Mouse (Mus musculus) midbrain, embryonic 13.5 days (tissue): ENCODE data around the gene Eps8. TPM values are rescaled to one million over a fixed set of nuclear protein-coding genes. Genes with fewer than 3 reads are reported as not detected.

Experiments
- ATAC-seq: fragments of 200-750 bp; cut with Nextera tagmentation; 2 replicates; pipeline ENCODE4 v1.8.0; 2017; ENCODE audit warnings: mild to moderate bottlenecking, moderate TSS enrichment, moderate library complexity
- H3K27ac ChIP-seq: fragments of 300-500 bp; sonication (generic); 2 replicates; pipeline ENCODE4 v1.5.1; 2015; ENCODE audit warnings: inconsistent platforms, mild to moderate bottlenecking, moderate library complexity
- H3K27me3 ChIP-seq: fragments of 300-500 bp; sonication (generic); 2 replicates; pipeline ENCODE4 v1.6.1; 2015; ENCODE audit warnings: mild to moderate bottlenecking, inconsistent platforms
- H3K36me3 ChIP-seq: fragments of 300-500 bp; sonication (generic); 2 replicates; pipeline ENCODE4 v1.6.1; 2015; ENCODE audit warnings: mild to moderate bottlenecking, inconsistent platforms
- H3K4me1 ChIP-seq: fragments of 300-500 bp; sonication (generic); replicated peaks from 2 replicates; pipeline ENCODE4 v1.6.1; 2015; ENCODE audit warnings: inconsistent platforms
- H3K4me2 ChIP-seq: fragments of 300-500 bp; sonication (generic); replicated peaks from 2 replicates; pipeline ENCODE4 v1.6.1; 2015; ENCODE audit warnings: moderate library complexity, mild to moderate bottlenecking, inconsistent platforms
- H3K4me3 ChIP-seq: fragments of 300-500 bp; sonication (generic); replicated peaks from 2 replicates; pipeline ENCODE4 v1.5.1; 2015; ENCODE audit warnings: mild to moderate bottlenecking, inconsistent platforms
- H3K9ac ChIP-seq: fragments of 300-500 bp; sonication (generic); replicated peaks from 2 replicates; pipeline ENCODE4 v1.6.1; 2015; ENCODE audit warnings: mild to moderate bottlenecking, inconsistent platforms
- H3K9me3 ChIP-seq: fragments of 300-500 bp; sonication (generic); 2 replicates; pipeline ENCODE4 v1.6.1; 2016; ENCODE audit warnings: mild to moderate bottlenecking, inconsistent platforms
- WGBS: fragments of 180-500 bp; shearing (Covaris S2); methylation state at CpG from one replicate; pipeline ENCODE4 v1.1.7; 2015; 5-methylcytosine and 5-hydroxymethylcytosine counted together
- polyA plus RNA-seq: library from polyadenylated mRNA; unstranded; fragments of >200 nt; fragmentation: Nextera tagmentation; extraction: Ambion mirVana; gene quantifications from 2 replicates; pipeline ENCODE4 v1.2.1, GENCODE M21; 2015

The Eps8 gene
- polyA plus RNA-seq, 1 experiment from 2014 or later = 13.0 TPM

DNA sequence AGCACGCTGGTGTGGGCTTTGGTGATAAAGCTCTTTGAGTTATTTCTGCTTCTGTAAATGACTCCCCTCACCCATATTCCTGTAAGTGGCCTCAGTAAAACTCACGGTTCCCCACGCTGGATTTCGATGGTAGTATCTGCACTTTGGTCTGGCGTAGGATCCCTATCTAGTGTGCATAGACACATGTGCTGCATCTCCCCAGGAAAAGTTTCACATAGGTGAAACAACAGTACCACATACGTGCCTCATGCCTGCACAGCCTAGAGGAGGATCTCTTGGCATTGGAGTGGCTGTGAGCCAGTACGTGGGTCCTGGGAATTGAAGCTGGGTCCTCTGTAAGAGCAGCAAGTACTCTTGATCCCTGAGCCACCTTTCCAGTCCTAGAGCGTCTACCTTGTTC is 121.9 kb downstream of the Eps8 start:
- Histone ChIP-seq H3K36me3 (peaks cover 5% of the 10 kb centered on the region), H3K27me3 (no peaks in the 10 kb centered on the region), H3K9me3 (0 out of 2 replicates have a peak, but pooled peaks cover 4% of the 10 kb centered on the region), H3K4me1 (0 out of 2 replicates have a peak, but pooled peaks cover 2% of the 10 kb centered on the region), H3K4me3 (no peak overlapping the region), H3K27ac (no peak overlapping the region), H3K9ac (no peak overlapping the region), H3K4me2 (no peak overlapping the region)
- 92% methylated on average over 8 of the region's 8 CpGs for WGBS
- ATAC-seq = no peak

DNA sequence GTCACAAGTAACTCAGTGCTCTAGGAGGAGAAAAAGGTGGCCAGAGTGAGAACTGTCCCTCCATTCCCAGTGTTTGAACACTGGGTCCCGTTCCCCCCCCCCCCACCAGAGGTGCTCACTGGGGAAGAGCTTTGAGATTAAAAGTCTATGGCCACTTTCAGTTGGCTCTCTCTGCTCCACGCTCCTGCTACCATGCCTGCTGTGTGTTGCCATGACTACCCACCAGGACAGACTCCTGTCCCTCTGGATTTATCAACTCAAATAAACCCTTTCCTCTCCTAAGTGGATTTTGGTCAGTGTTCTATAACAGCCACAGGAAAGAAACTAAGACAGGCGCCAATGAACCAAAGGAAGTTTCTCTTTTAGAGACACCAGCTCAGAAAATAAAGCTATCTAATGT is 128.9 kb downstream of the Eps8 start:
- H3K27ac ChIP-seq = no peak overlapping the region
- under 1% methylated on average over 3 of the region's 3 CpGs for WGBS
- no peaks in the 10 kb centered on the region for H3K36me3 ChIP-seq
- H3K9ac ChIP-seq = no peak overlapping the region
- no peaks in the 10 kb centered on the region for H3K27me3 ChIP-seq
- no peak overlapping the region for H3K4me3 ChIP-seq
- H3K9me3 ChIP-seq = no peaks in the 10 kb centered on the region
- no peak overlapping the region for H3K4me2 ChIP-seq
- H3K4me1 ChIP-seq = peaks cover 12% of the 10 kb centered on the region
- ATAC-seq = peak; percentile 79

DNA sequence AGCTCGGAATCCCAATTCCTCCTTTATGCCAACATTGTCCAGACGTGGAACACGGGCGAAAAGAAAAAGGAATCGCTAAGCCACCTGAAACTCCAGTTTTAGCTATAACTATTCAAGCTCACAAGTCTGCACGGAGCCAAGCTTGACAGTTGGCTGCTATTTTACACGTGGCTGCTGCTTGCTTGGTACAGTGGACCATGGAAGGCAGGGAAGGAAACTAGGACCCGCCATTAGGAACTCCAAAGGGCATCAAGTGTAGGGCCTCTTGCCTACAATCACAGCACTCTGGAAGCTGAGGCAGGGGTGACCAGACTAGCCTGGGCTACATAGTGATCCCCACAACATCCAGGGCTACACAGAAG is 134.4 kb downstream of the Eps8 start:
- Histone ChIP-seq H3K4me1 (peaks cover 8% of the 10 kb centered on the region), H3K9me3 (no peaks in the 10 kb centered on the region), H3K27ac (no peak overlapping the region), H3K36me3 (no peaks in the 10 kb centered on the region), H3K27me3 (no peaks in the 10 kb centered on the region), H3K4me2 (no peak overlapping the region), H3K9ac (no peak overlapping the region), H3K4me3 (no peak overlapping the region)
- ATAC-seq = no peak
- 83% methylated on average over 8 of the region's 8 CpGs for WGBS

DNA sequence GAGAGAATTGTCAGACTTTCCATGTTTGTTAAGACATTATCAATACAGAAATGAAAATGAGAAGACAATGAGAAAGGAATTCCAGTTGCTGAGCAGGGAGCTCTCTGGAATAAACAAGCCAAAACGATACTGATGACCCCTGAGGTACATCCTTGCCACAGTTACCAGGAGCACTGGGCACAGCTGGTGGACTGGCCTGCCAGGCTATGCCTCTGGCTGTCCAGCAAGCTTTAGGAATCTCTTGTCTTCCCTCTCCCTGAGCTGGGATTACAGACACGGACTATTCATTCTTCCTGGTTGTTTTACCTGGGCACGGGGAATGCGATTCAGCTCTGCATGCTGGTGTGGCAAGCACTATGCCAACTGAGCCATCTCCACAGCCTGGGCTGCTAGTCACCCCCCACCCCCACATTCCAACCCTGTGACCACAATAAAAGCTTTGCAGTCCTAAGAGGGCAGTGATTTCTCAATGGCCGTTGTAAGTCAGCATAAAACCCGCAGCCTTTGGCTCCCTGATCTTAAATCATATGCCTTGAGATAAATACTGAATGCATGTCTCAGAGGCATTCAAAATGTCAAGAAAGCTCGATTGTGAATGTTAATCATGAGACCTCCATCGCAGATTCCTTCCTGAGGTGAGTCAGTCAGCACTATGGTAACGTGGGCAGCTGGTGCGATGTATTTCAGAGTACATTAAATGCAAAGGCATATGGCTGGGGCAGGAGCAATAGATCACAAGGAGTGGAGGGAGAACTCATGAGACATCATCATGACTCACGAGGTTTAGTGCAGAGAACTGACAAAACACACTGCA is 134.9 kb downstream of the Eps8 start:
- WGBS = 57% methylated on average over 11 of the region's 11 CpGs
- no peaks in the 10 kb centered on the region for H3K27me3 ChIP-seq
- no peaks in the 10 kb centered on the region for H3K9me3 ChIP-seq
- no peaks in the 10 kb centered on the region for H3K36me3 ChIP-seq
- peak; percentile 58 for ATAC-seq
- 0 out of 2 replicates have a peak overlapping the region, but pooled peaks have one; percentile 5 for H3K27ac ChIP-seq
- H3K4me2 ChIP-seq = no peak overlapping the region
- no peak overlapping the region for H3K4me3 ChIP-seq
- 0 out of 2 replicates have a peak overlapping the region, but pooled peaks have one; percentile 11 for H3K9ac ChIP-seq
- H3K4me1 ChIP-seq = peaks cover 8% of the 10 kb centered on the region

DNA sequence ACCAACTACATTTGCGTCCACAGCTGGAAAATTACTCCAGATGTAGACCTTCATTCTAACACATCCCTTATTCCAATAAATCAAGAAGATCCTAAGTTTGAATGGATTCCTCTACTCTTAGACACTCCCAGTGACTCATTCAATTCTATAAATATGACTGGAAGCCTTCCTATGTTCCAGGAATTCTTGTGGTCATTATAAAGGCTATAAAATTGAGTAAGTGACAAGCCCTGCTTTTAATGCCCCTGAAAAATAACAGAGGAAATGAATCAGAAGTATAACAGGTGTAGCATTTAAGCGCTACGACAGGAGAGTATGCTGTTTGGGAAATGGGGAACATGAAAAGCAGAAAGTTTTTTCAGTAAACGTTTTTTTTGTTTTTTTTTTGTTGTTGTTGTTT is 139.8 kb downstream of the Eps8 start:
- no peak for ATAC-seq
- H3K27me3 ChIP-seq = no peaks in the 10 kb centered on the region
- H3K4me2 ChIP-seq = no peak overlapping the region
- H3K36me3 ChIP-seq = no peaks in the 10 kb centered on the region
- H3K27ac ChIP-seq = no peak overlapping the region
- peaks cover 6% of the 10 kb centered on the region for H3K4me1 ChIP-seq
- no peak overlapping the region for H3K4me3 ChIP-seq
- no peak overlapping the region for H3K9ac ChIP-seq
- no peaks in the 10 kb centered on the region for H3K9me3 ChIP-seq
- WGBS = 87% methylated on average over 4 of the region's 4 CpGs

DNA sequence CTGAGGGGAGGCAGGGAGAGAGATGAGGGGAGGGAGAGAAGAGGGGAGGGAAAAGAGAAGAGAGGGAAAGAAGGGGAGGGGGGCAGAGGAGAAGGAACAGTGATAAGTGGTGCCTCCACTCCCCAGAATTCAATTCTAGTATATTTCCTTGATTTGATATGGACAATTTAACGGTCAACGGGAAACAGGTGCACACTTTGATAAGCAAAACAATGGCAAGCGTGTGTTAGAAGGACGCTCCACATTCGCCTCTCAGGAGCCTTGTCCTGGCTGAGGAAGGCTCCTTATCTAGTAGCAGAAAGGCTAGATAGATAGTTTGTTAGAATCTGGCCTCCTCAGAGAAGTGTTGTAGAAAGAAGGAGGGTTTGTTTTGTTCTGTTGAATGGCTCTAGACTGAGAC is 141.9 kb downstream of the Eps8 start:
- no peak overlapping the region for H3K9ac ChIP-seq
- H3K27ac ChIP-seq = no peak overlapping the region
- no peaks in the 10 kb centered on the region for H3K4me1 ChIP-seq
- no peaks in the 10 kb centered on the region for H3K9me3 ChIP-seq
- WGBS = 81% methylated on average over 5 of the region's 5 CpGs
- H3K4me3 ChIP-seq = no peak overlapping the region
- H3K27me3 ChIP-seq = no peaks in the 10 kb centered on the region
- no peak overlapping the region for H3K4me2 ChIP-seq
- no peaks in the 10 kb centered on the region for H3K36me3 ChIP-seq
- no peak for ATAC-seq

DNA sequence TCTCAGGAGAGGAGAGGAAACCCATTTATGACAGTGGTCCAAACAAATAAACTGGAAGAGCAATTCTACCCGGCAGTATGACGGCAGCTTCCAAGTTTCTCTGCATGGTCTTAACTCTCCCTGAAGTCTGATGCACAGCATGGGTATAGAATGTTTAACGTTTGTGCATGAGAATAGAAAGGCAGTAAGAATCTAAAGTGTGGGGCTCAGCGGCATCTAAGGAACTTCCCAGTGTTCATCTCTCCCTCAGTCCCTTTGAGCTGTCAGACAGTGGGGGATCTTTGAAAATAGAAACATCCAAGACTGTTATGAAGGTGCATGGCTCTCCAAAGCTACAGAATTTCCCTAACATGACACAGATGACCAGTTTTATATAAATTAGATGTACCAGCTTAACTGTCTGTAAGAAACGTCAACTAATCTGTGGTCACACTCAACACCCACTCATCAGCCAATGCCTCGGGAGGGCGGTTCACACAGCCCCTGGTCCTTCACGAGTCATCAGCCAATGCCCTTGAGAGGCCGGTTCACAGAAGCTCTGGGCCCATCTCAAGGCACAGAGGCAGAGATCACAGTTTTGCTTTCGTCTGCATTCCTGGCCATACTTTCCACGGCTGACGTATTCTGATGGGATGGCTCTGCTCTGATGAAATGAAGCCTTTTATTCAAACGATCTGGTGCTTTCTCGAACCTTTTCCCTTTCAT is 145.2 kb downstream of the Eps8 start:
- H3K4me1 ChIP-seq = no peaks in the 10 kb centered on the region
- no peak for ATAC-seq
- H3K4me3 ChIP-seq = no peak overlapping the region
- no peaks in the 10 kb centered on the region for H3K9me3 ChIP-seq
- 83% methylated on average over 14 of the region's 14 CpGs for WGBS
- H3K9ac ChIP-seq = no peak overlapping the region
- no peaks in the 10 kb centered on the region for H3K27me3 ChIP-seq
- H3K4me2 ChIP-seq = no peak overlapping the region
- no peaks in the 10 kb centered on the region for H3K36me3 ChIP-seq
- no peak overlapping the region for H3K27ac ChIP-seq

DNA sequence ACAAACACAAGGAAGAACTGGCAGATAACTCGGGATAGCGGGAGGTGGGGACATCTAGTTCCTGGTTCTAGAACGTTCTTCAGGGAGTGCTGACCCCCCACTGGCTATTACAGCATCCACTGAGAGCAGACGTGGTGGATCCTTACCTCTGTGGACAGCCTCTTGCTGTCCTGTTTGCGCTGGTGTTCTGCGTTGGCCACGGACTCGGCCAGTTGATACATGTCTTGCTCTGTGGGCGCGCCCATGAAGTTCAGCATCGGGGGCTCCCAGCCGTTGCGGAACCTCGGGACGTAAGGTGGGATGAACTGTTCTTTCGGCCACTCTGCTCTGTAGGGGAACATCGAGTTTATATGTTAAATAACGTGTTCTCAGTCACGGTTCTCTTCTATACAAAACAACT is 145.7 kb downstream of the Eps8 start:
- Histone ChIP-seq H3K4me1 (no peaks in the 10 kb centered on the region), H3K4me2 (no peak overlapping the region), H3K9me3 (no peaks in the 10 kb centered on the region), H3K27ac (no peak overlapping the region), H3K36me3 (no peaks in the 10 kb centered on the region), H3K4me3 (no peak overlapping the region), H3K27me3 (no peaks in the 10 kb centered on the region), H3K9ac (no peak overlapping the region)
- WGBS = 96% methylated on average over 19 of the region's 19 CpGs
- ATAC-seq = no peak

DNA sequence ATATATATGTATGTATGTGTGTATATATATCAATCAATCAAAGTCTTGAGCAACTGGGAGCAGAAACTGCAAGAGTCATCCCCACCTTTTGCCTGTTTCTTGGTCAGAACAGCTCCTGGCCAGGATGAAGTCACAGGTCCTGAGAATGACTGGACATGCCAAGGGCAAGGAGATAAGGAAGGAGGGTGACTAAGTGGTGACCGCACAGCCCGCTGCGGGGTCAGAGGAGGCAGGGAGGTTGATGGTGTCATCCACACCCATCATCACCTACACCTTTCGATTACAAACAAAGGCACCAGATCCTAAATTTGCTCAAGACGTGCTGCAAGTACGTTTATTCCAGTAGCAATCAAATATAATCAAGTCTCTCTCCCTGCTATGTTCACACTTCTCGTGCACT is 148.1 kb downstream of the Eps8 start:
- Histone ChIP-seq H3K36me3 (no peaks in the 10 kb centered on the region), H3K4me2 (no peak overlapping the region), H3K4me3 (no peak overlapping the region), H3K27ac (no peak overlapping the region), H3K27me3 (no peaks in the 10 kb centered on the region), H3K4me1 (no peaks in the 10 kb centered on the region), H3K9ac (no peak overlapping the region), H3K9me3 (no peaks in the 10 kb centered on the region)
- 94% methylated on average over 7 of the region's 7 CpGs for WGBS
- no peak for ATAC-seq

DNA sequence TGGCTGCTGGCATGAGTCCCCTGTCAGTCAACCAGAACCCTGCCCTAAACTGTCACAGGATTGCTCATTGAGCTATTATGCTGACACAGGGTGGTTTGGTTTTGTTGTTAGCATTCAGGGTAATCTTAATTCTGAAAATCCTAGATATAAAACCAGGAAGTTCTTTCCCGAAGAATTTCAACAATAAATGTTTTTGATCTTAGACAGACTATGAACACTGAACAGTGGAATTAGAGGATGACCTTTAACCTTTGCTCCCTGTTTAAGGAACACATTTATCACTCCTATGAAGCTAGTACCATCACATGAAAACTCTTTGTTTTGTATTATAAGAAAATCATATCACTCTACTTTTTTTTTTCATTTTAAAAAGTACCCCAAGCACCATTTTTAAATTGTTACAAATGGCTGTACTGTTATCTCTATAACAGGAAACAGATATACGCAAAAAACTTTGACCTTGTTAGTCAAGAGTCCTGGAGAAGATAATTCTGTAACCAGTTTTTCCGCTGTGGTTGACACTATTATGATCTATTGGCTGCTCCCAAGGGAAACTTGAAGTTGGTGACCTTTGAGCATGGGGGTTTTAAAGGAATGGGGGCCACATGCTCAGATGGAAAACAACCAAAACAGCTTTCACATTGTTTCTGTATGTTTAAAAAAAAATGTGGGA is 149.0 kb downstream of the Eps8 start:
- H3K27ac ChIP-seq = no peak overlapping the region
- no peak overlapping the region for H3K9ac ChIP-seq
- no peaks in the 10 kb centered on the region for H3K9me3 ChIP-seq
- no peak overlapping the region for H3K4me2 ChIP-seq
- H3K36me3 ChIP-seq = no peaks in the 10 kb centered on the region
- no peak for ATAC-seq
- H3K4me3 ChIP-seq = no peak overlapping the region
- no peaks in the 10 kb centered on the region for H3K27me3 ChIP-seq
- 85% methylated on average over 3 of the region's 3 CpGs for WGBS
- H3K4me1 ChIP-seq = no peaks in the 10 kb centered on the region

DNA sequence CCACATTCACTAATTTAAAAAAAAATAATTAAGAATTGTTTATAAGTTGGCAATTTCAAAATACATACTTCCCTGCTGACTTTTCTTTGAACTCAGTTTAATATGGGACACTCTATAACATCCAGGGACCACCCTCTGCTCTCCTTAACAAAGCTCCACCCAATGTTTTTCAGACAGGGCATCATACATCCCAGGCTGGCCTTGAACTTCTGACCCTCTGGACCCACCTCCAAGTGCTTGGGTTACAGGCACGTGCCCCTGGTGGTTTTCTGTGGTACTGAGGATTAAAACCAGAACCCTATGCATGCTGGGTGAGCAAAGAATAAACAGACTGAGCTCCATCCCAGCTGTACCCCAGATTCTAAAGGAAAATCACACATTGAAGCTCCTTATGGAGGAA is 150.6 kb downstream of the Eps8 start:
- no peak for ATAC-seq
- H3K4me2 ChIP-seq = no peak overlapping the region
- H3K27me3 ChIP-seq = no peaks in the 10 kb centered on the region
- H3K4me1 ChIP-seq = no peaks in the 10 kb centered on the region
- H3K27ac ChIP-seq = no peak overlapping the region
- H3K9me3 ChIP-seq = no peaks in the 10 kb centered on the region
- 54% methylated on average over 1 of the region's 1 CpGs for WGBS
- no peak overlapping the region for H3K9ac ChIP-seq
- no peak overlapping the region for H3K4me3 ChIP-seq
- H3K36me3 ChIP-seq = no peaks in the 10 kb centered on the region

DNA sequence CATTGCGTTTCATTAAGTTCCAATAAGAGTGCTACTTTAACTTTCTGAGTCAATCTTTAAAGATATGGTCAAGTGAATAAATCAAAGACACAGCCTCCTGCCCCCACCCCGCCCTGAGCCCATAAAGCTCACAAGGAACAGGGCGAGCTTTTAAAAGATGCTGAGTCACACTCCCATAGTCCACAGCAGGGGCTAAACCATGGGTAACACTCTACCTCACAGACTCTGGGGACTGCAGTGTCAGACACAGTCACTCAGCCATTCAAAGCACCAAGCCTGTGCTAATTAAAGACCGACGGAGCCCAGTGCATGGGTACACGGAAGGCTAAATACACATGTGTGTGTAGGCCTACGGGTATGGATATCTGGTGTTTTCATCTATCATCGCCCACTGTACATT is 151.2 kb downstream of the Eps8 start:
- no peak overlapping the region for H3K4me3 ChIP-seq
- H3K27ac ChIP-seq = no peak overlapping the region
- H3K27me3 ChIP-seq = no peaks in the 10 kb centered on the region
- no peak for ATAC-seq
- no peaks in the 10 kb centered on the region for H3K9me3 ChIP-seq
- no peaks in the 10 kb centered on the region for H3K36me3 ChIP-seq
- H3K4me1 ChIP-seq = no peaks in the 10 kb centered on the region
- no peak overlapping the region for H3K9ac ChIP-seq
- 86% methylated on average over 8 of the region's 8 CpGs for WGBS
- H3K4me2 ChIP-seq = no peak overlapping the region
